Mouse (Mus musculus) neural tube, embryonic 11.5 days (tissue): ENCODE results near the gene Pde4d. TPM values are rescaled to one million over a fixed set of nuclear protein-coding genes. Genes with fewer than 3 reads are reported as not detected.

ENCODE experiments used
- ATAC-seq: fragments of 200-750 bp; cut with Nextera tagmentation; 2 replicates; pipeline ENCODE4 v1.8.0; 2017; ENCODE audit warnings: moderate number of reproducible peaks, mild to moderate bottlenecking, moderate TSS enrichment, moderate library complexity; ENCODE audit not compliant: insufficient read depth, low FRiP score, low TSS enrichment
- DNase-seq: peaks from one replicate; pipeline ENCODE4 v3.0.0-alpha.2; 2015; ENCODE audit warnings: low spot score
- H3K27ac ChIP-seq: fragments of 300-500 bp; sonication (generic); 2 replicates; pipeline ENCODE4 v1.5.1; 2014; ENCODE audit warnings: low read depth, mild to moderate bottlenecking, low read length
- H3K27me3 ChIP-seq: fragments of 300-500 bp; sonication (generic); 2 replicates; pipeline ENCODE4 v1.6.1; 2014; ENCODE audit warnings: mild to moderate bottlenecking, low read length, mixed read lengths; ENCODE audit not compliant: control insufficient read depth, insufficient read depth
- H3K36me3 ChIP-seq: fragments of 300-500 bp; sonication (generic); 2 replicates; pipeline ENCODE4 v1.6.1; 2014; ENCODE audit warnings: mild to moderate bottlenecking, low read length, moderate library complexity, mixed read lengths; ENCODE audit not compliant: control insufficient read depth, insufficient read depth
- H3K4me1 ChIP-seq: fragments of 300-500 bp; sonication (generic); 2 replicates; pipeline ENCODE4 v1.6.1; 2014; ENCODE audit warnings: low read length, mixed read lengths; ENCODE audit not compliant: control insufficient read depth, insufficient read depth
- H3K4me2 ChIP-seq: fragments of 300-500 bp; sonication (generic); 2 replicates; pipeline ENCODE4 v1.6.1; 2014; ENCODE audit warnings: low read depth, mild to moderate bottlenecking, moderate library complexity
- H3K4me3 ChIP-seq: fragments of 300-500 bp; sonication (generic); 2 replicates; pipeline ENCODE4 v1.5.1; 2014; ENCODE audit warnings: low read depth, low read length
- H3K9ac ChIP-seq: fragments of 300-500 bp; sonication (generic); 2 replicates; pipeline ENCODE4 v1.6.1; 2014; ENCODE audit warnings: mild to moderate bottlenecking, low read length
- H3K9me3 ChIP-seq: fragments of 300-500 bp; sonication (generic); 2 replicates; pipeline ENCODE4 v1.6.1; 2016; ENCODE audit warnings: low read length; ENCODE audit not compliant: control insufficient read depth
- WGBS: fragments of 180-500 bp; shearing (Covaris S2); extraction: QIAGEN DNeasy Blood & Tissue Kit; methylation state at CpG from one replicate; pipeline ENCODE4 v1.1.7; 2014; 5-methylcytosine and 5-hydroxymethylcytosine counted together
- microRNA counts: library from miRNA; unstranded; fragments of <30 nt; microRNA quantifications from one replicate; lab custom pipeline; 2015
- microRNA-seq: library from miRNA; unstranded; fragments of <30 nt; microRNA quantifications from one replicate; pipeline ENCODE4, GENCODE M21; 2016
- polyA plus RNA-seq: library from polyadenylated mRNA; unstranded; fragments of >200 nt; fragmentation: Nextera tagmentation; extraction: Ambion mirVana; gene quantifications from 2 replicates; pipeline ENCODE4 v1.2.1, GENCODE M21; 2014

Pde4d gene
- polyA plus RNA-seq, 1 experiment from 2014 or later, result 11.1 TPM

- H3K36me3 ChIP-seq, result no peaks in the 10 kb centered on the region
- WGBS, result 68% methylated on average over 3 of the region's 3 CpGs
- H3K9ac ChIP-seq, result no peak overlapping the region
- DNase-seq (no peak), ATAC-seq (no peak)
- no peaks in the 10 kb centered on the region for H3K27me3 ChIP-seq
- H3K4me3 ChIP-seq, result no peak overlapping the region
- no peaks in the 10 kb centered on the region for H3K9me3 ChIP-seq
- no peaks in the 10 kb centered on the region for H3K4me1 ChIP-seq
- no peak overlapping the region for H3K4me2 ChIP-seq
- no peak overlapping the region for H3K27ac ChIP-seq
Observed at GRCm38 (mm10) chr13:109994240-109994764, 1544.6 kb downstream of the Pde4d start.

GRCm38 (mm10) chr13:110002081-110002480, 1552.3 kb downstream of the Pde4d start:
- DNase-seq, result no peak
- Histone ChIP-seq H3K27ac (no peak overlapping the region), H3K4me3 (no peak overlapping the region), H3K36me3 (no peaks in the 10 kb centered on the region), H3K4me2 (no peak overlapping the region), H3K9me3 (no peaks in the 10 kb centered on the region), H3K9ac (no peak overlapping the region), H3K27me3 (no peaks in the 10 kb centered on the region), H3K4me1 (no peaks in the 10 kb centered on the region)
- WGBS, result 89% methylated on average over 3 of the region's 3 CpGs
- ATAC-seq, result no peak

MicroRNA genes within 50 kb of the gene (microRNA counts, 519-probe panel; counts per million panel counts)
- 171 counts per million, percentile 57 among the panel's probes with 10 or more counts for microRNA mmu-miR-1904 (lab: Ali Mortazavi, UCI)
- 171 counts per million, percentile 57 among the panel's probes with 10 or more counts for microRNA mmu-miR-582-3p (lab: Ali Mortazavi, UCI)
- 2,622 counts per million, percentile 61 among the panel's probes with 10 or more counts for microRNA mmu-miR-582-5p (lab: Ali Mortazavi, UCI)

Small RNA genes within 50 kb of the gene (microRNA-seq; reads per million reads assigned to microRNA genes)
- gene Mir1904, result not detected
- 27.9 reads per million, percentile 32 among the genes with 10 or more reads in this experiment for gene Mir582

Other genes with a start within 250 kb of the Pde4d start
- gene Elovl7, start 235.5 kb upstream of the Pde4d start, polyA plus RNA-seq, result 0.81 and 1.2 TPM in 2 replicates
- 12.3 and 14.8 TPM in 2 replicates for gene Depdc1b, start 133.6 kb upstream of the Pde4d start, polyA plus RNA-seq